Mouse (Mus musculus) limb, embryonic 14.5 days (tissue): ENCODE measurements at regions not wholly inside any gene's neighbourhood (a gene's known extent, or its start where the extent isn't known, plus 50 kb on each side); places are given as distances from the start of the nearest gene placed in this dataset.

Experiments used
- ATAC-seq: fragments of 200-750 bp; cut with Nextera tagmentation; 2 replicates; pipeline ENCODE4 v1.8.0; 2017; ENCODE audit warnings: low read depth, moderate number of reproducible peaks, moderate TSS enrichment; ENCODE audit not compliant: low FRiP score
- DNase-seq: peaks from one replicate; pipeline ENCODE4 v3.0.0-alpha.2; 2015; ENCODE audit warnings: low spot score
- H3K27ac ChIP-seq: fragments of 300-500 bp; sonication (generic); replicated peaks from 2 replicates; pipeline ENCODE4 v1.5.1; 2014; ENCODE audit warnings: low read depth, mild to moderate bottlenecking, low read length, moderate library complexity, mixed read lengths
- H3K27me3 ChIP-seq: fragments of 300-500 bp; sonication (generic); 2 replicates; pipeline ENCODE4 v1.6.1; 2014; ENCODE audit warnings: low read length, mixed read lengths; ENCODE audit not compliant: control insufficient read depth, insufficient read depth
- H3K36me3 ChIP-seq: fragments of 300-500 bp; sonication (generic); 2 replicates; pipeline ENCODE4 v1.6.1; 2014; ENCODE audit warnings: mild to moderate bottlenecking, low read length, moderate library complexity, mixed read lengths; ENCODE audit not compliant: control insufficient read depth, insufficient read depth
- H3K4me1 ChIP-seq: fragments of 300-500 bp; sonication (generic); 2 replicates; pipeline ENCODE4 v1.6.1; 2014; ENCODE audit warnings: antibody characterized with exemption, low read length, mixed read lengths; ENCODE audit not compliant: control insufficient read depth, insufficient read depth
- H3K4me2 ChIP-seq: fragments of 300-500 bp; sonication (generic); replicated peaks from 2 replicates; pipeline ENCODE4 v1.6.1; 2014; ENCODE audit warnings: low read depth, mild to moderate bottlenecking, low read length, moderate library complexity; ENCODE audit not compliant: severe bottlenecking
- H3K4me3 ChIP-seq: fragments of 300-500 bp; sonication (generic); replicated peaks from 2 replicates; pipeline ENCODE4 v1.5.1; 2014; ENCODE audit warnings: low read length
- H3K9ac ChIP-seq: fragments of 300-500 bp; sonication (generic); 2 replicates; pipeline ENCODE4 v1.6.1; 2014; ENCODE audit warnings: mild to moderate bottlenecking, low read depth, low read length, moderate library complexity; ENCODE audit not compliant: severe bottlenecking
- H3K9me3 ChIP-seq: fragments of 300-500 bp; sonication (generic); 2 replicates; pipeline ENCODE4 v1.6.1; 2016; ENCODE audit warnings: low read length; ENCODE audit not compliant: control insufficient read depth
- POLR2A ChIP-seq: fragments of 200-500 bp; IDR thresholded peaks from 2 replicates; pipeline ENCODE4 v1.8.0; 2012; ENCODE audit warnings: inconsistent platforms, mild to moderate bottlenecking, moderate library complexity, borderline replicate concordance; ENCODE audit not compliant: insufficient read depth, insufficient read length; ENCODE audit errors: extremely low read depth
- WGBS: fragments of 180-500 bp; shearing (Covaris S2); extraction: QIAGEN DNeasy Blood & Tissue Kit; methylation state at CpG from one replicate; pipeline ENCODE4 v1.1.7; 2014; 5-methylcytosine and 5-hydroxymethylcytosine counted together

DNA sequence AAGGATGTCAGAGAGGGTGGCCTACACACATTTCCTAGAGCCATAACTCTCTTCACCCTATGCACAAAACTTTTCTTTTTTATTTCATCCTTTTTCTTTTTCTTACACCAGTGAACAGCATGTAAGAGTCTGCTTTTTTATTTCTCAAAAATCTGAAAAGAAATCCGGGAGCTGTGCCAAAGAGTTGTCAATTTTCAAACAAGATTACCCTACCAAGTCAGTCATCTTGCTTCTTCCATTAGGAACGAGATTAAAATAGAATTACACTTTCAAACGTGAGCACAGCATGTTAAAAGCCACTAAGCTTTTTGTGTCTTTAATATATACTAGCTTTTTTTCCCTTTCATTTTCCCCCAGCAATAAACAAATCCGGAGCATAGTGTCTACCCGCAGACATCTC, 232.2 kb upstream of the Smim15 start:
- WGBS: 61% methylated on average over 5 of the region's 5 CpGs
- Histone ChIP-seq H3K36me3 (no peaks in the 10 kb centered on the region), H3K4me3 (no peak overlapping the region), H3K27me3 (no peaks in the 10 kb centered on the region), H3K9ac (no peak overlapping the region), H3K4me2 (no peak overlapping the region), H3K4me1 (0 out of 2 replicates have a peak, but pooled peaks cover 3% of the 10 kb centered on the region), H3K9me3 (no peaks in the 10 kb centered on the region), H3K27ac (no peak overlapping the region)
- TF ChIP-seq POLR2A: no peak
- ATAC-seq: no peak
- DNase-seq: no peak

DNA sequence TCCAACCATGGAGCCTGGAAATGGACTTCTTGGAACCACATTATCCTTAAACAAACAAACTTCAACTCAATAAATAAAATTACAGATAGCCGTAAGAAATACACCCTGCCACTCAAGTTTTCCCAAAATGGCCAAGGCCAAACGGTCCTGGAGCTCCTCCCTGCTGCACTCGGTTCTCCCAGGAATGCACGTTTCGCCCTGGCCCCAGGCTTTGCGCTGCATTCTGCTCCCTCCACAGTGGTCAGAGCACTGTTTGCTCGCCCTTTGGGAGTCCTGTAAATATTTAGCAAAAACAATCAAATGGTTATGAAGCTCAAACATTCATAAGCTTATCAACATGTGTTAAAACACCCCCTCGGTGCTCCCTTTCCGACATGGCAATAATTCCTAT, 233.4 kb upstream of the Smim15 start:
- H3K27ac ChIP-seq: no peak overlapping the region
- H3K4me2 ChIP-seq: no peak overlapping the region
- no peak overlapping the region for H3K4me3 ChIP-seq
- DNase-seq (no peak), ATAC-seq (no peak)
- no peaks in the 10 kb centered on the region for H3K36me3 ChIP-seq
- H3K9me3 ChIP-seq: no peaks in the 10 kb centered on the region
- TF ChIP-seq POLR2A: no peak
- WGBS: 72% methylated on average over 9 of the region's 9 CpGs
- no peak overlapping the region for H3K9ac ChIP-seq
- no peaks in the 10 kb centered on the region for H3K27me3 ChIP-seq
- H3K4me1 ChIP-seq: 0 out of 2 replicates have a peak, but pooled peaks cover 3% of the 10 kb centered on the region

DNA sequence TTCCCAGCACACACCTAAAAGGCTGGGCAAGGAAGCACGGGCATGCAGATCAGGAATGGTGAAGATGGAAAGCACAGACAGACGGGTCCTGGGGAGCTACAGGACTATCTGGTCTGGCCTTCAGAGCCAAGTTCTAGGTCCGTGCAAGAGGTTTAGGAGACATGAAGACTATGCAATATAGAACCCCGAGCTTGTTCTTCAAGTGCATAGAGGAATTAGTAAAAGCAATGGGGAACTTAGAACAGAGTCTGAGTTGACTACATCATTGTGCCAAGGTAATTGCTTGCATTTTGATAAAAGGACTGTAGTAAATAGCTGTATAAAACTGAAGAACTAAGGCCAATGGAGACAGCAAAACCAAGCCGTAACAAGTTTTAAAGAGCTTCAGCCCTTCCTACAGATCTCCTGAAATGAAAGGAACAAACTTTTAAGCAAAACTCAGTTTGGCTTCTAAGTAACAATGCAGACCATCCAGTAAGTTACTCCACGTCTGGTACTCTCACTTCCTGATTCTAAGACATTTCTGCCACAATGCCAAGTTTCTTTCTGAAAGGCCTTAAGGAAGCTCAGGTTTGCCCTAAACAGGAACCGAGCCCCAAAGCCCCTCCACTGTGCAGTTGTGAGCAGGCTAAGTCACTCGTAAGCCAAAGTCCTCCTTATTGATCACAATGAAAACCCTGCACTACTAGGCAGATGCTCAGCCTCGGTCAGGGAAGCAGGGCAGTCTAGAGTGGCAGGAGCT, 234.0 kb upstream of the Smim15 start:
- no peak overlapping the region for H3K4me3 ChIP-seq
- no peak overlapping the region for H3K9ac ChIP-seq
- no peaks in the 10 kb centered on the region for H3K9me3 ChIP-seq
- no peak overlapping the region for H3K4me2 ChIP-seq
- TF ChIP-seq POLR2A: no peak
- H3K27me3 ChIP-seq: no peaks in the 10 kb centered on the region
- 78% methylated on average over 9 of the region's 9 CpGs for WGBS
- no peak for DNase-seq
- no peak for ATAC-seq
- H3K4me1 ChIP-seq: 0 out of 2 replicates have a peak, but pooled peaks cover 3% of the 10 kb centered on the region
- no peaks in the 10 kb centered on the region for H3K36me3 ChIP-seq
- no peak overlapping the region for H3K27ac ChIP-seq

DNA sequence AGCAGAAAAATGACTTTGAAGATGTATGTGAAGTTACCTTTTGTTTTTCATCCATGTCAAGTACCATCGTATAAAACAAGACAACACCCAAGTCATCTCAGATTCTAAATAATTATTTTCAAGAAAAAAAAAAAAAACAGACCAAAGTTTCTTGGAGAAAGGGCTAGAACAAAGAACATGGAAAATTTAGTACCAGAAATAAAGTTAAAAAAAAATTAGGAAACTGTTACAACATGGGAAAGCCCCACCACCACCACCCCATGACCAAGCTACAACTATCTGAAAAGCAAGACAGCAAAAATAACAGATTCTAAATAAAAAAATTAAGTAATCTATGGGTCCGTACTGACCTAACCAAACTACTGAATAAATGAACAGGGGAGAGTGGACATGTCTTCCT, 235.3 kb upstream of the Smim15 start:
- TF ChIP-seq POLR2A: no peak
- no peak for ATAC-seq
- WGBS: 81% methylated on average over 2 of the region's 2 CpGs

GRCm38 (mm10) chr13:107804418-107804817, 239.8 kb upstream of the Smim15 start:
- DNase-seq: no peak
- Histone ChIP-seq H3K36me3 (no peaks in the 10 kb centered on the region), H3K9ac (no peak overlapping the region), H3K9me3 (no peaks in the 10 kb centered on the region), H3K4me1 (peaks cover 14% of the 10 kb centered on the region), H3K4me2 (no peak overlapping the region), H3K27ac (no peak overlapping the region), H3K27me3 (no peaks in the 10 kb centered on the region), H3K4me3 (no peak overlapping the region)
- no peak for ATAC-seq
- 92% methylated on average over 1 of the region's 1 CpGs for WGBS
- no peak for TF ChIP-seq POLR2A

More for the DNA sequence above, 235.3 kb upstream of the Smim15 start:
- H3K4me2 ChIP-seq: no peak overlapping the region
- no peak for DNase-seq
- no peak overlapping the region for H3K27ac ChIP-seq
- H3K4me3 ChIP-seq: no peak overlapping the region
- H3K27me3 ChIP-seq: no peaks in the 10 kb centered on the region
- H3K36me3 ChIP-seq: no peaks in the 10 kb centered on the region
- H3K4me1 ChIP-seq: 0 out of 2 replicates have a peak, but pooled peaks cover 3% of the 10 kb centered on the region
- H3K9ac ChIP-seq: no peak overlapping the region
- H3K9me3 ChIP-seq: no peaks in the 10 kb centered on the region
